Mouse (Mus musculus) CH12.LX (cell line): ENCODE results near the gene Hexim2.

Source experiments
- CTCF ChIP-seq, 2 experiments: IDR thresholded peaks in 1 of 2; conservative IDR thresholded peaks in 1 of 2; 2 replicates each; pipeline ENCODE4 v1.5.1; 2011 to 2012; ENCODE audit warnings: low read depth in 2 of 2, low read length in 2 of 2, improper control_type of control experiment in 1 of 2, inconsistent platforms in 1 of 2, mild to moderate bottlenecking in 1 of 2, moderate library complexity in 1 of 2
- MAZ ChIP-seq: IDR thresholded peaks from 2 replicates; pipeline ENCODE4 v1.6.1; 2012; ENCODE audit warnings: low read depth, mild to moderate bottlenecking, inconsistent platforms, low read length, improper control_type of control experiment, moderate library complexity
- POLR2A ChIP-seq: IDR thresholded peaks from 2 replicates; pipeline ENCODE4 v1.6.1; 2011; ENCODE audit warnings: low read depth, mild to moderate bottlenecking, improper control_type of control experiment, low read length
- POLR2AphosphoS2 ChIP-seq: IDR thresholded peaks from 2 replicates; pipeline ENCODE4 v1.6.1; 2011; ENCODE audit warnings: low read depth, low read length, improper control_type of control experiment
- ZC3H11A ChIP-seq: IDR thresholded peaks from 2 replicates; pipeline ENCODE4 v1.6.1; 2012; ENCODE audit warnings: low read depth, mild to moderate bottlenecking, inconsistent platforms, low read length, improper control_type of control experiment

GRCm38 (mm10) chr11:103101481-103101865, 30.8 kb upstream of the Hexim2 start, which contains the start of the genes Plcd3 and Acbd4:
- TF ChIP-seq CTCF (conservative IDR thresholded peaks at IDR 0.05 in 1 of 2, IDR thresholded peaks at IDR 0.05 in 1 of 2; ENCODE audit: low read depth in 2 of 2, low read length in 2 of 2): peak in 1 of 2 experiments; percentile 2; a peak in 1 of 4 replicates
- TF ChIP-seq POLR2A: peak; percentile 82
- no peak for TF ChIP-seq POLR2AphosphoS2
- TF ChIP-seq MAZ: no peak; the same call in none of the 2 replicates
- TF ChIP-seq ZC3H11A: no peak
